Mouse (Mus musculus) forebrain, embryonic 14.5 days (tissue): ENCODE measurements around the gene Stra6l. TPM values are rescaled to one million over a fixed set of nuclear protein-coding genes. Genes with fewer than 3 reads are reported as not detected.

Source experiments
- ATAC-seq: fragments of 200-750 bp; cut with Nextera tagmentation; 2 replicates; pipeline ENCODE4 v1.8.0; 2017; ENCODE audit warnings: mild to moderate bottlenecking, moderate library complexity
- DNase-seq: peaks from one replicate; pipeline ENCODE4 v3.0.0-alpha.2; 2015; ENCODE audit warnings: low spot score
- H3K27ac ChIP-seq: fragments of 300-500 bp; sonication (generic); 2 replicates; pipeline ENCODE4 v1.5.1; 2014; ENCODE audit warnings: low read depth, mild to moderate bottlenecking, control low read depth, low read length, moderate library complexity
- H3K27me3 ChIP-seq: fragments of 300-500 bp; sonication (generic); replicated peaks from 2 replicates; pipeline ENCODE4 v1.6.1; 2014; ENCODE audit warnings: low read length, control low read depth, mixed read lengths; ENCODE audit not compliant: control insufficient read depth, insufficient read depth
- H3K36me3 ChIP-seq: fragments of 300-500 bp; sonication (generic); 2 replicates; pipeline ENCODE4 v1.6.1; 2014; ENCODE audit warnings: low read length, control low read depth; ENCODE audit not compliant: control insufficient read depth, insufficient read depth
- H3K4me1 ChIP-seq: fragments of 300-500 bp; sonication (generic); 2 replicates; pipeline ENCODE4 v1.6.1; 2014; ENCODE audit warnings: antibody characterized with exemption, low read length, control low read depth; ENCODE audit not compliant: control insufficient read depth, insufficient read depth
- H3K4me2 ChIP-seq: fragments of 300-500 bp; sonication (generic); 2 replicates; pipeline ENCODE4 v1.6.1; 2014; ENCODE audit warnings: mild to moderate bottlenecking, control low read depth, low read length
- H3K4me3 ChIP-seq: fragments of 300-500 bp; sonication (generic); 2 replicates; pipeline ENCODE4 v1.5.1; 2014; ENCODE audit warnings: low read depth, low read length, control low read depth
- H3K9ac ChIP-seq: fragments of 300-500 bp; sonication (generic); 2 replicates; pipeline ENCODE4 v1.6.1; 2014; ENCODE audit warnings: mild to moderate bottlenecking, low read length, control low read depth, moderate library complexity
- H3K9me3 ChIP-seq: fragments of 300-500 bp; sonication (generic); replicated peaks from 2 replicates; pipeline ENCODE4 v1.6.1; 2016; ENCODE audit warnings: low read length, control low read depth, mixed read lengths; ENCODE audit not compliant: control insufficient read depth
- WGBS: fragments of 180-500 bp; shearing (Covaris S2); extraction: QIAGEN DNeasy Blood & Tissue Kit; methylation state at CpG from one replicate; pipeline ENCODE4 v1.1.7; 2014; 5-methylcytosine and 5-hydroxymethylcytosine counted together
- polyA plus RNA-seq: library from polyadenylated mRNA; unstranded; fragments of >200 nt; fragmentation: Nextera tagmentation; extraction: Ambion mirVana; gene quantifications from 2 replicates; pipeline ENCODE4 v1.2.1, GENCODE M21; 2014

Gene Stra6l
- polyA plus RNA-seq, 1 experiment from 2014 or later = 1.0 TPM

- WGBS = 83% methylated on average over 7 of the region's 7 CpGs
- no peaks in the 10 kb centered on the region for H3K36me3 ChIP-seq
- DNase-seq (no peak), ATAC-seq (no peak)
- no peak overlapping the region for H3K4me3 ChIP-seq
- H3K4me1 ChIP-seq = no peaks in the 10 kb centered on the region
- H3K27me3 ChIP-seq = no peaks in the 10 kb centered on the region
- no peak overlapping the region for H3K4me2 ChIP-seq
- H3K9me3 ChIP-seq = no peaks in the 10 kb centered on the region
- H3K27ac ChIP-seq = no peak overlapping the region
- no peak overlapping the region for H3K9ac ChIP-seq
Measured at GRCm38 (mm10) chr4:45917091-45917490, 68.6 kb downstream of the Stra6l start.

- ATAC-seq (no peak), DNase-seq (no peak)
- WGBS = 91% methylated on average over 10 of the region's 10 CpGs
- H3K36me3 ChIP-seq = no peaks in the 10 kb centered on the region
- H3K4me1 ChIP-seq = no peaks in the 10 kb centered on the region
- no peak overlapping the region for H3K27ac ChIP-seq
- H3K9ac ChIP-seq = no peak overlapping the region
- no peaks in the 10 kb centered on the region for H3K27me3 ChIP-seq
- H3K4me2 ChIP-seq = no peak overlapping the region
- no peaks in the 10 kb centered on the region for H3K9me3 ChIP-seq
- H3K4me3 ChIP-seq = no peak overlapping the region
Measured at GRCm38 (mm10) chr4:45921663-45922435, 73.4 kb downstream of the Stra6l start.

GRCm38 (mm10) chr4:45924011-45924410, 75.5 kb downstream of the Stra6l start:
- Histone ChIP-seq H3K9ac (no peak overlapping the region), H3K9me3 (no peaks in the 10 kb centered on the region), H3K4me2 (no peak overlapping the region), H3K4me3 (no peak overlapping the region), H3K27ac (no peak overlapping the region), H3K4me1 (no peaks in the 10 kb centered on the region), H3K36me3 (no peaks in the 10 kb centered on the region), H3K27me3 (no peaks in the 10 kb centered on the region)
- ATAC-seq (no peak), DNase-seq (no peak)
- 90% methylated on average over 4 of the region's 4 CpGs for WGBS

GRCm38 (mm10) chr4:45928561-45928960, 80.1 kb downstream of the Stra6l start:
- DNase-seq (no peak), ATAC-seq (no peak)
- Histone ChIP-seq H3K27me3 (no peaks in the 10 kb centered on the region), H3K27ac (no peak overlapping the region), H3K9ac (no peak overlapping the region), H3K4me2 (no peak overlapping the region), H3K9me3 (no peaks in the 10 kb centered on the region), H3K4me1 (no peaks in the 10 kb centered on the region), H3K36me3 (no peaks in the 10 kb centered on the region), H3K4me3 (no peak overlapping the region)
- WGBS = 83% methylated on average over 4 of the region's 4 CpGs

Other genes with a start within 250 kb of the Stra6l start
- gene Aldh1b1, start 49.6 kb upstream of the Stra6l start, polyA plus RNA-seq = 14.0 and 16.4 TPM in 2 replicates
- 202 and 210 TPM in 2 replicates for gene Igfbpl1, start 21.7 kb upstream of the Stra6l start, polyA plus RNA-seq
- gene Ccdc180, start 41.6 kb downstream of the Stra6l start, polyA plus RNA-seq = 0.07 and 0.10 TPM in 2 replicates
- gene Tdrd7, start 116.7 kb downstream of the Stra6l start, polyA plus RNA-seq = 15.0 and 18.7 TPM in 2 replicates
- 0.80 and 0.93 TPM in 2 replicates for gene Tmod1, start 190.3 kb downstream of the Stra6l start, polyA plus RNA-seq